Mouse (Mus musculus): ENCODE results near the gene Clic4. TPM values are rescaled to one million over a fixed set of nuclear protein-coding genes. Genes with fewer than 3 reads are reported as not detected.

Gene Clic4
- polyA plus RNA-seq, 1 experiment from 2014 or later = 211 TPM

DNA sequence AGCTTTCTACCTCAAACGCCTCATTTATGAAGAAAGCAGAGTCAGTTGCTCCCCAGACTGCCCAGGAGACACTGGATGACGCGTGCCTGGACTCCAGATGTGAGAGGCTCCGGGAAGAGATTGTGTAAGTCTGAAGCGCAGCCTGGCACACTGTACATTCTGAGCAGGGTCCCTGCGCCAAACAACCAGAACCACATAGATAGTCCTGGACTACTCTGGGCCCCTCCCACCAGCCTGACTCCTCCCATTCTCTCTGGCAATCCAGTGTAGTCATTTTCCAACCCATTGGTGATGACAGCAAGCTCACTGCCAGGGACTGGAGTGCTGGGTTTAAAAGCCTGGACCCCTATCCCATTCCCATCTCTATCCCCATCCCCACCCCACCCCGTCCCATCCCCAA, 24.5 kb upstream of the Clic4 start:
- 82% methylated on average over 7 of the region's 7 CpGs for WGBS
- Histone ChIP-seq H3K4me3 (ENCODE audit: low read depth, low read length) (no peak overlapping the region), H3K27me3 (replicated peaks; ENCODE audit: insufficient read depth, low read length) (no peaks in the 10 kb centered on the region), H3K36me3 (ENCODE audit: insufficient read depth, low read length) (no peaks in the 10 kb centered on the region), H3K27ac (ENCODE audit: low read length) (no peak overlapping the region), H3K4me2 (replicated peaks; ENCODE audit: low read depth, low read length) (no peak overlapping the region), H3K4me1 (ENCODE audit: insufficient read depth, low read depth, low read length) (peaks cover 24% of the 10 kb centered on the region), H3K9me3 (ENCODE audit: low read length) (no peaks in the 10 kb centered on the region), H3K9ac (replicated peaks; ENCODE audit: low read depth) (no peak overlapping the region)
- TF ChIP-seq CTCF (IDR thresholded peaks at IDR 0.05) (no peak), EP300 (IDR thresholded peaks at IDR 0.05) (no peak)
- DNase-seq (ENCODE audit: low spot score) = peak; percentile 68
- ATAC-seq = no peak

GRCm38 (mm10) chr4:135296565-135296964, 24.0 kb upstream of the Clic4 start:
- no peaks in the 10 kb centered on the region for H3K27me3 ChIP-seq (replicated peaks; ENCODE audit: insufficient read depth, low read length)
- H3K4me2 ChIP-seq (replicated peaks; ENCODE audit: low read depth, low read length) = no peak overlapping the region
- TF ChIP-seq CTCF (IDR thresholded peaks at IDR 0.05) (no peak), EP300 (IDR thresholded peaks at IDR 0.05) (no peak)
- no peaks in the 10 kb centered on the region for H3K36me3 ChIP-seq (ENCODE audit: insufficient read depth, low read length)
- no peak overlapping the region for H3K27ac ChIP-seq (ENCODE audit: low read length)
- no peak overlapping the region for H3K4me3 ChIP-seq (ENCODE audit: low read depth, low read length)
- no peak for ATAC-seq
- peaks cover 29% of the 10 kb centered on the region for H3K4me1 ChIP-seq (ENCODE audit: insufficient read depth, low read depth, low read length)
- no peak for DNase-seq (ENCODE audit: low spot score)
- H3K9me3 ChIP-seq (ENCODE audit: low read length) = no peaks in the 10 kb centered on the region
- H3K9ac ChIP-seq (replicated peaks; ENCODE audit: low read depth) = no peak overlapping the region

DNA sequence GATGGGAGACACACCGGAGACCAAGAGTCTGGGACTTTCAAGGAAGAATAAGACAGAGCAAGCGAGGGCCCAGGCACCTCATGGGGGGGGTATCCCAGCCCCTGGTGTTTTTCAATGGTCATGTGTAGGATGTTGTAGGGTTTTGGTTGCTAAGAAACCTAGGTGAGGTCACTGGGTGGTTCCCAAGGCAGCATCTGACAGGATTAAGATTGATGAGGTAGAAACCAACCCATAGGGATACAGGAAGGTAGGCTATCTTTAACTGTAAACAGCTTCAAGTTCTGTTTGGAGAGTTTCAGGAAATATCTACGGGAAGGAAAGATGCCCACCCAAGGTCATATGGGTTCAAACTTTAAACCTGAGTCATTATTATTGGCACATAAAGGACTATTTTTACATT, 21.2 kb upstream of the Clic4 start:
- Histone ChIP-seq H3K4me3 (ENCODE audit: low read depth, low read length) (no peak overlapping the region), H3K4me2 (replicated peaks; ENCODE audit: low read depth, low read length) (no peak overlapping the region), H3K4me1 (ENCODE audit: insufficient read depth, low read depth, low read length) (peaks cover 30% of the 10 kb centered on the region), H3K9ac (replicated peaks; ENCODE audit: low read depth) (no peak overlapping the region), H3K27ac (ENCODE audit: low read length) (peak overlapping the region; percentile 62; the same call in 1 of the 2 replicates), H3K27me3 (replicated peaks; ENCODE audit: insufficient read depth, low read length) (no peaks in the 10 kb centered on the region), H3K9me3 (ENCODE audit: low read length) (no peaks in the 10 kb centered on the region), H3K36me3 (ENCODE audit: insufficient read depth, low read length) (no peaks in the 10 kb centered on the region)
- peak; percentile 46 for ATAC-seq
- 71% methylated on average over 3 of the region's 3 CpGs for WGBS
- TF ChIP-seq CTCF (IDR thresholded peaks at IDR 0.05) (no peak), EP300 (IDR thresholded peaks at IDR 0.05) (peak; percentile 99)
- peak; percentile 81 for DNase-seq (ENCODE audit: low spot score)

DNA sequence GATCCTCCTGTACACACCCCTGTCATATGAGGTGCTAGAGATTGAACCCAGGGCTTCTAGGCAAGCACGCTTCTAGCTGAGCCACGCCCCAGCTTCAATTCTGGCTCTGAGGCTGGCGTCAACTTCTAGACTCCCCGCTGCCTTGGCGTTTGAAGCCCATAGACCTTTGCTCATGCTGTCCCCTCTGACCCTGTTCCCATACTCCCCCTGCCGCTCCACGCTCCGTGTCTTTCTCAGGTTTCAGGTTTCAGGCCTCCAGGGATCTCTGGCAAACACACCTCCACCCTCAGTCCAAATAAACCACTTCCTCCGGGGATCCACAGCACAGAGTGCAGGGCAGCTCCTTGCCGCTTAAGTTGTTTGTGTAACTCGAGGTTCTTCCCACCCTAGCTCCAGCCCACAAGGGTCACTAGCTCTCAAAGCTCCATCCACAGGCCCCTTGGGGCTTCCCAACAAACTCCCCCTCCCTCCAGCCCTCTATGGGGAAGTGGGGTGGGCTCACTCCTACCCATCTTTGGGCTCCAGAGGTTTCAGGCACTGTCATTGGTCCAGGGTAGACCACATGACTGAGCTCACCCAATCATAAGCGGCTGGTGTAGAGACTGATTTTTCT, 20.0 kb upstream of the Clic4 start:
- Histone ChIP-seq H3K36me3 (ENCODE audit: insufficient read depth, low read length) (no peaks in the 10 kb centered on the region), H3K4me3 (ENCODE audit: low read depth, low read length) (no peak overlapping the region), H3K4me1 (ENCODE audit: insufficient read depth, low read depth, low read length) (peaks cover 24% of the 10 kb centered on the region; the same call in 1 of the 2 replicates), H3K4me2 (replicated peaks; ENCODE audit: low read depth, low read length) (peak overlapping the region; percentile 27), H3K27me3 (replicated peaks; ENCODE audit: insufficient read depth, low read length) (no peaks in the 10 kb centered on the region), H3K27ac (ENCODE audit: low read length) (peak overlapping the region; percentile 73), H3K9ac (replicated peaks; ENCODE audit: low read depth) (no peak overlapping the region), H3K9me3 (ENCODE audit: low read length) (no peaks in the 10 kb centered on the region)
- DNase-seq (ENCODE audit: low spot score) (peak; percentile 77), ATAC-seq (peak; percentile 60)
- WGBS = 8% methylated on average over 12 of the region's 12 CpGs
- TF ChIP-seq CTCF (IDR thresholded peaks at IDR 0.05) (peak; percentile 20; the same call in 1 of the 2 replicates), EP300 (IDR thresholded peaks at IDR 0.05) (no peak)

DNA sequence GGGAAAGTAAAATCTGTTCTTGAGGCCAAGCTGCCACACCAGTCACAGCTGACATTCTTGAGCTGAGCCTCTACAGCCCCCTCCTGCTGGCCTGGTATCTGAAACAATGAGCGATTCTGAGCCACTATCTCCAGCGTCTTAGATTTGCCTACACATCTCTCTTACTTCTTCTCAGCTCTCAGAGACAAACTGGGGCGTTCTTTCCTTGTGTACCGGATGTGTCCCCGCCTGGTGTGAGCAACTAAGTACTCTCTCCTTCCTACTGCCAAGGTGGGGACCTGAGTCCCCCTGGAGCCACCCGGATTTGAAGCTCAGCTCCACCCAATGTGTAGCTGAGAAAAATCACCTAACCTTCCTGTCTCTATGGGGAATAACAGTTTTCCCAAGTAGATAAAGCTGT, 19.2 kb upstream of the Clic4 start:
- ATAC-seq (peak; percentile 5; the same call in 1 of the 2 replicates), DNase-seq (ENCODE audit: low spot score) (peak; percentile 55)
- H3K4me2 ChIP-seq (replicated peaks; ENCODE audit: low read depth, low read length) = no peak overlapping the region
- no peak overlapping the region for H3K4me3 ChIP-seq (ENCODE audit: low read depth, low read length)
- peak overlapping the region; percentile 73 for H3K27ac ChIP-seq (ENCODE audit: low read length)
- no peaks in the 10 kb centered on the region for H3K9me3 ChIP-seq (ENCODE audit: low read length)
- no peaks in the 10 kb centered on the region for H3K36me3 ChIP-seq (ENCODE audit: insufficient read depth, low read length)
- TF ChIP-seq CTCF (IDR thresholded peaks at IDR 0.05) (0 out of 2 replicates have a peak, but pooled peaks have one; percentile 22), EP300 (IDR thresholded peaks at IDR 0.05) (peak; percentile 72; the same call in 1 of the 2 replicates)
- H3K9ac ChIP-seq (replicated peaks; ENCODE audit: low read depth) = no peak overlapping the region
- 22% methylated on average over 6 of the region's 6 CpGs for WGBS
- no peaks in the 10 kb centered on the region for H3K27me3 ChIP-seq (replicated peaks; ENCODE audit: insufficient read depth, low read length)
- H3K4me1 ChIP-seq (ENCODE audit: insufficient read depth, low read depth, low read length) = peaks cover 28% of the 10 kb centered on the region; the same call in 1 of the 2 replicates

DNA sequence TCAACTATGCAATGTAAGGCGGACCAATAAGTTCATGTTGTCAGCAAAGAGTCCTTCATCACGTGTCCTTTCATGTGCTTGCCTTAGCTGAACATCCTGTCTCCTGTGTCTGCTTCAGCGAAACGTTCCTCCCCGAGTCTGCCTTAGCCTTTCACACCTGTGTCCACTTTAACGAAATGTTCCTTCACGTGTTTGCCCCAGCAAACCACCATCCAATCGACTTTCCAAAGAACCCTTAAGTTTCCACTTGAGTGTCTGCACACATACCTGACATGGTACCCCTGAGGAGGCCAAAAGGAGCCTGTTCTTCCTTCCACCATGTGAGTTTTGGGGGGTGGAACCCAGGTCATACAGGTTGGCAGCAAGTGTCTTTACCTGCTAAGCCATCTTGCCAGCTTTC, 18.6 kb upstream of the Clic4 start:
- 61% methylated on average over 8 of the region's 8 CpGs for WGBS

More for the DNA sequence above, 18.6 kb upstream of the Clic4 start:
- no peak overlapping the region for H3K4me2 ChIP-seq (replicated peaks; ENCODE audit: low read depth, low read length)
- H3K27ac ChIP-seq (ENCODE audit: low read length) = peak overlapping the region; percentile 73
- no peaks in the 10 kb centered on the region for H3K9me3 ChIP-seq (ENCODE audit: low read length)
- no peaks in the 10 kb centered on the region for H3K27me3 ChIP-seq (replicated peaks; ENCODE audit: insufficient read depth, low read length)
- DNase-seq (ENCODE audit: low spot score) = peak; percentile 40
- no peak for ATAC-seq
- no peaks in the 10 kb centered on the region for H3K36me3 ChIP-seq (ENCODE audit: insufficient read depth, low read length)
- no peak overlapping the region for H3K9ac ChIP-seq (replicated peaks; ENCODE audit: low read depth)
- peaks cover 27% of the 10 kb centered on the region for H3K4me1 ChIP-seq (ENCODE audit: insufficient read depth, low read depth, low read length)
- no peak overlapping the region for H3K4me3 ChIP-seq (ENCODE audit: low read depth, low read length)
- no peak for TF ChIP-seq CTCF (IDR thresholded peaks at IDR 0.05)
- peak; percentile 59; the same call in 1 of the 2 replicates for TF ChIP-seq EP300 (IDR thresholded peaks at IDR 0.05)
